Mouse (Mus musculus) hindbrain, embryonic 16.5 days (tissue): Measurements from ENCODE around the gene Slc20a1. TPM values are rescaled to one million over a fixed set of nuclear protein-coding genes. Genes with fewer than 3 reads are reported as not detected.

Source experiments
- ATAC-seq: fragments of 200-750 bp; cut with Nextera tagmentation; 2 replicates; pipeline ENCODE4 v1.8.0; 2017; ENCODE audit warnings: moderate TSS enrichment, moderate library complexity
- H3K27ac ChIP-seq: fragments of 300-500 bp; sonication (generic); 2 replicates; pipeline ENCODE4 v1.5.1; 2014; ENCODE audit warnings: low read depth, mild to moderate bottlenecking, control low read depth, low read length, moderate library complexity
- H3K27me3 ChIP-seq: fragments of 300-500 bp; sonication (generic); replicated peaks from 2 replicates; pipeline ENCODE4 v1.6.1; 2014; ENCODE audit warnings: low read length; ENCODE audit not compliant: control insufficient read depth, insufficient read depth
- H3K36me3 ChIP-seq: fragments of 300-500 bp; sonication (generic); 2 replicates; pipeline ENCODE4 v1.6.1; 2014; ENCODE audit warnings: mild to moderate bottlenecking, low read length, moderate library complexity, mixed read lengths; ENCODE audit not compliant: control insufficient read depth, insufficient read depth
- H3K4me1 ChIP-seq: fragments of 300-500 bp; sonication (generic); 2 replicates; pipeline ENCODE4 v1.6.1; 2014; ENCODE audit warnings: low read depth, low read length; ENCODE audit not compliant: control insufficient read depth, insufficient read depth
- H3K4me2 ChIP-seq: fragments of 300-500 bp; sonication (generic); 2 replicates; pipeline ENCODE4 v1.6.1; 2014; ENCODE audit warnings: mild to moderate bottlenecking, low read length, control low read depth, moderate library complexity
- H3K4me3 ChIP-seq: fragments of 300-500 bp; sonication (generic); 2 replicates; pipeline ENCODE4 v1.5.1; 2014; ENCODE audit warnings: mild to moderate bottlenecking, low read length, control low read depth, moderate library complexity
- H3K9ac ChIP-seq: fragments of 300-500 bp; sonication (generic); 2 replicates; pipeline ENCODE4 v1.6.1; 2014; ENCODE audit warnings: low read depth, mild to moderate bottlenecking, control low read depth, low read length, moderate library complexity
- H3K9me3 ChIP-seq: fragments of 300-500 bp; sonication (generic); 2 replicates; pipeline ENCODE4 v1.6.1; 2014; ENCODE audit warnings: mild to moderate bottlenecking, low read length, moderate library complexity; ENCODE audit not compliant: control insufficient read depth
- WGBS: fragments of 180-500 bp; shearing (Covaris S2); extraction: QIAGEN DNeasy Blood & Tissue Kit; methylation state at CpG from one replicate; pipeline ENCODE4 v1.1.7; 2014; 5-methylcytosine and 5-hydroxymethylcytosine counted together
- polyA plus RNA-seq: library from polyadenylated mRNA; unstranded; fragments of >200 nt; fragmentation: Nextera tagmentation; extraction: Ambion mirVana; gene quantifications from 2 replicates; pipeline ENCODE4 v1.2.1, GENCODE M21; 2015

Gene Slc20a1
- polyA plus RNA-seq, 1 experiment from 2014 or later = 53.2 TPM

- Histone ChIP-seq H3K27me3 (no peaks in the 10 kb centered on the region), H3K9ac (no peak overlapping the region), H3K4me1 (peaks cover 2% of the 10 kb centered on the region; the same call in 1 of the 2 replicates), H3K4me3 (no peak overlapping the region), H3K9me3 (no peaks in the 10 kb centered on the region), H3K4me2 (no peak overlapping the region), H3K36me3 (no peaks in the 10 kb centered on the region), H3K27ac (no peak overlapping the region)
- no peak for ATAC-seq
- 78% methylated on average over 2 of the region's 2 CpGs for WGBS
These were observed 22.9 kb upstream of the Slc20a1 start for GRCm38 (mm10) chr2:129175636-129176035.

- H3K4me2 ChIP-seq = no peak overlapping the region
- WGBS = 74% methylated on average over 12 of the region's 12 CpGs
- ATAC-seq = no peak
- H3K4me1 ChIP-seq = peaks cover 2% of the 10 kb centered on the region; the same call in 1 of the 2 replicates
- no peak overlapping the region for H3K4me3 ChIP-seq
- no peak overlapping the region for H3K9ac ChIP-seq
- no peaks in the 10 kb centered on the region for H3K36me3 ChIP-seq
- no peaks in the 10 kb centered on the region for H3K27me3 ChIP-seq
- H3K27ac ChIP-seq = no peak overlapping the region
- H3K9me3 ChIP-seq = no peaks in the 10 kb centered on the region
These were observed 21.7 kb upstream of the Slc20a1 start for GRCm38 (mm10) chr2:129176676-129177420.

GRCm38 (mm10) chr2:129177661-129178060, 20.9 kb upstream of the Slc20a1 start:
- ATAC-seq = no peak
- peaks cover 2% of the 10 kb centered on the region; the same call in 1 of the 2 replicates for H3K4me1 ChIP-seq
- H3K9me3 ChIP-seq = no peaks in the 10 kb centered on the region
- WGBS = 63% methylated on average over 3 of the region's 3 CpGs
- H3K4me3 ChIP-seq = no peak overlapping the region
- H3K27me3 ChIP-seq = no peaks in the 10 kb centered on the region
- H3K4me2 ChIP-seq = no peak overlapping the region
- no peak overlapping the region for H3K9ac ChIP-seq
- no peak overlapping the region for H3K27ac ChIP-seq
- no peaks in the 10 kb centered on the region for H3K36me3 ChIP-seq

- no peaks in the 10 kb centered on the region for H3K36me3 ChIP-seq
- H3K4me1 ChIP-seq = peaks cover 2% of the 10 kb centered on the region; the same call in 1 of the 2 replicates
- H3K27me3 ChIP-seq = no peaks in the 10 kb centered on the region
- no peak overlapping the region for H3K4me2 ChIP-seq
- H3K4me3 ChIP-seq = no peak overlapping the region
- H3K9me3 ChIP-seq = no peaks in the 10 kb centered on the region
- no peak for ATAC-seq
- H3K27ac ChIP-seq = no peak overlapping the region
- H3K9ac ChIP-seq = no peak overlapping the region
- WGBS = 54% methylated on average over 10 of the region's 10 CpGs
These were observed 20.2 kb upstream of the Slc20a1 start for GRCm38 (mm10) chr2:129178182-129178908.

GRCm38 (mm10) chr2:129179946-129180853, 18.4 kb upstream of the Slc20a1 start:
- Histone ChIP-seq H3K4me1 (no peaks in the 10 kb centered on the region), H3K4me3 (no peak overlapping the region), H3K36me3 (no peaks in the 10 kb centered on the region), H3K27ac (no peak overlapping the region), H3K27me3 (no peaks in the 10 kb centered on the region), H3K4me2 (no peak overlapping the region), H3K9ac (no peak overlapping the region), H3K9me3 (no peaks in the 10 kb centered on the region)
- ATAC-seq = no peak
- WGBS = 85% methylated on average over 8 of the region's 8 CpGs

- Histone ChIP-seq H3K36me3 (no peaks in the 10 kb centered on the region), H3K4me2 (no peak overlapping the region), H3K27me3 (no peaks in the 10 kb centered on the region), H3K27ac (no peak overlapping the region), H3K9ac (no peak overlapping the region), H3K4me1 (no peaks in the 10 kb centered on the region), H3K4me3 (no peak overlapping the region), H3K9me3 (no peaks in the 10 kb centered on the region)
- no peak for ATAC-seq
- 85% methylated on average over 5 of the region's 5 CpGs for WGBS
These were observed 17.1 kb upstream of the Slc20a1 start for GRCm38 (mm10) chr2:129181509-129181908.

- Histone ChIP-seq H3K4me1 (no peaks in the 10 kb centered on the region), H3K9me3 (no peaks in the 10 kb centered on the region), H3K27ac (no peak overlapping the region), H3K27me3 (no peaks in the 10 kb centered on the region), H3K4me2 (no peak overlapping the region), H3K4me3 (no peak overlapping the region), H3K9ac (no peak overlapping the region), H3K36me3 (no peaks in the 10 kb centered on the region)
- no peak for ATAC-seq
- WGBS = 100% methylated on average over 1 of the region's 1 CpGs
These were observed 16.2 kb upstream of the Slc20a1 start for GRCm38 (mm10) chr2:129182412-129182811.

GRCm38 (mm10) chr2:129183561-129184031, 15.0 kb upstream of the Slc20a1 start:
- no peak overlapping the region for H3K9ac ChIP-seq
- H3K27me3 ChIP-seq = no peaks in the 10 kb centered on the region
- WGBS = 83% methylated on average over 14 of the region's 14 CpGs
- no peak overlapping the region for H3K27ac ChIP-seq
- no peaks in the 10 kb centered on the region for H3K36me3 ChIP-seq
- no peaks in the 10 kb centered on the region for H3K4me1 ChIP-seq
- H3K9me3 ChIP-seq = no peaks in the 10 kb centered on the region
- H3K4me3 ChIP-seq = no peak overlapping the region
- no peak overlapping the region for H3K4me2 ChIP-seq
- ATAC-seq = no peak
